Mouse (Mus musculus) G1E-ER4 (cell line): ENCODE measurements around the gene Gm8879. TPM values are rescaled to one million over a fixed set of nuclear protein-coding genes. Genes with fewer than 3 reads are reported as not detected.
"Not testable (repeated sequence)": the region's sequence is repeated elsewhere in the genome, so short reads cannot be mapped to it uniquely, and the experiment has no call there.

Source experiments
- GATA1 ChIP-seq: IDR thresholded peaks from one replicate; pipeline ENCODE4 v1.8.0; 2012; ENCODE audit warnings: low read length, inconsistent platforms
- polyA plus RNA-seq: library from polyadenylated mRNA; stranded (reverse); fragments of >175 nt; gene quantifications from 2 replicates; pipeline ENCODE4 v1.2.3, GENCODE M21; 2012

Gm8879 gene
- polyA plus RNA-seq, result not detected in 2 replicates

DNA sequence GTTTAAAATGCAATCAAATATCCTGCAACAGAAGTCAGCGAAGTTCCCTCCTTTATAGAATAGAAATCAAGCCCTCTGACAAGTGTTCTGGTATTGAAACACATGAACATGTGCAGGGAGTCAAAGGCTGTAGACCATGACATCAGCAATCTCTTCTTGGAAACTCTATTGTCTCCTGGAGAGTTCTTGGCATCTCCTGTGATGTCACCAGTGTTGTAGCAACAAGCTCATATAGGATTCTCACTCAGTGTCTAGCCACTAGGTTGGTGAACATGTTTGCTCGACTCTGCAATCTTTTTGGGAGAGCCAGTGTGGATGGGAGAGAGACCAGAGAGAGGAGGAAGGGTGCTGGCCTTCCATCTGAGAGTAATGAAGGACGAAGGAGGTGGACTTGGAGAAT lies at the start of gene Gm8879:
TSS of gene Gm8879 (plus strand) at position 301 of the 400 bp plus-strand sequence.
- TF ChIP-seq GATA1, result not testable (repeated sequence)

Other genes with a start within 250 kb of the Gm8879 start
- gene Gm8871, start 179.8 kb upstream of the Gm8879 start, polyA plus RNA-seq, result not detected in 2 replicates
- not detected in 2 replicates for gene Gm8857, start 179.8 kb upstream of the Gm8879 start, polyA plus RNA-seq
- not detected in 2 replicates for gene Gm5861, start 55.4 kb downstream of the Gm8879 start, polyA plus RNA-seq
- not detected in 2 replicates for gene Gm8890, start 128.4 kb downstream of the Gm8879 start, polyA plus RNA-seq
- not detected in 2 replicates for gene Speer1, start 213.9 kb downstream of the Gm8879 start, polyA plus RNA-seq